Mouse (Mus musculus) urinary bladder, postnatal 25 days (tissue): ENCODE data around the gene Rubcnl.

Experiments
- DNase-seq: peaks from one replicate; pipeline ENCODE4 v3.0.0; 2022; ENCODE audit warnings: low spot score

Rubcnl gene

DNA sequence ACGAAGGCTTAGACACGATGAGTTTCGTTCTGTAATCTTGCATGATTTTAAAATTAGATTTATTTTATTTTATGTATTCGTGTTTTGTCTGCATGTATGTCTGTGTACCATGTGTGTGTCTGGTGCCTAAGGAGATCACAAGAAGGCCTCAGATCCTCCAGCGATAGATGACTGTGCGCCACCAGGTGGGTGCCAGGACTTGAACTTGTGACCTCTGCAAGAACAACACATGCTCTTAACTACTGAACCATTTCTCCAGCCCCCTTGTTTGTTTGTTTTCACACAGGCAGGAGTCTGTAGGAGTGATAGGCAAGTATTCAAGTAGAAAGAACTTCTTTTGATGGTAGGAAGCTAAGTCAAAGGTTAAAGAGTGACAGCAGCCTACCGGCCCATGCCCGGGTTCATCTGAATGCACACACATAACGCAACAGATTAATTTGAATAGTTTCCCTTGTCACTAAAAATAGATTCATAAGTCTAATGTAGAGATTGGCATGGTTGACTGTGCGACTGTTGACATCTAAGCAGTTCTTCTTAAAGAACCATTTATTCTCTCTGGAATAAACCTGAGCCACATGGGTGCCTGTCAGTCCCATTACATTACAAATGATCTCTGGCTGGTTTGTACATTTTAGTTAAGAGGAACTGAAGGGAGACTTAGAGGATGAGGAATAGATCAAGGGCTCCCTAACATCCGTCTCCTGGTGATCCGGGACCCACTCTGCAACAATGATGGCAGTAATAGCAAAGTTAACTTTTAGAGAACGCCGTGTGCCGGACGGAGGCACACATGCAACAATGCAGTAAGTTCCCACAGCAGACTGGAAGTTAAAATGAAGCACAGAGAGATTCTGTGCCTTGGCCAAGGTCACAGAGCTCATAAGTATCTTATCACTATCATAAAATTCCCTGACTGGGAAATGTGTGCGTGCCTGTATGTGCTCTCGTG lies 2.3 kb downstream of the Rubcnl start:
- no peak for DNase-seq

DNA sequence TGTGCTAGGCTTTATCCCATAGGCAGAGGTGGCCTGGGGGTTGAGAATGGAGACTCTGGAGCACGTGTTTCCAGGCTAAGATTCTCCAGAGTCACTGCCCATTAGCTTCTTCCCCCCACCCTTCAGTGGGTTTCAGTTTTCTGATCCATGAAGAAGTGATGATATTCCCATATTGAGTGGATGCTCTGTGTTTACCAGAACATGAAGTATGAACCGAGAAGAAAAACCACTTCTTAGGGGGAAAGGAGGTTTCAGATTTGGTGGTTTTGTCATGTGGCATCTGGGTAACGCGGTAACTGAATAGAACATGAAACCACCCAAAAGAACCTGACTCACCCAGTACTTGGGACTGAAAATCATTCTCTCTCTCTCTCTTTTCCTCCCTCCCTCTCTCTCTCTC lies 3.0 kb downstream of the Rubcnl start:
- DNase-seq: no peak

DNA sequence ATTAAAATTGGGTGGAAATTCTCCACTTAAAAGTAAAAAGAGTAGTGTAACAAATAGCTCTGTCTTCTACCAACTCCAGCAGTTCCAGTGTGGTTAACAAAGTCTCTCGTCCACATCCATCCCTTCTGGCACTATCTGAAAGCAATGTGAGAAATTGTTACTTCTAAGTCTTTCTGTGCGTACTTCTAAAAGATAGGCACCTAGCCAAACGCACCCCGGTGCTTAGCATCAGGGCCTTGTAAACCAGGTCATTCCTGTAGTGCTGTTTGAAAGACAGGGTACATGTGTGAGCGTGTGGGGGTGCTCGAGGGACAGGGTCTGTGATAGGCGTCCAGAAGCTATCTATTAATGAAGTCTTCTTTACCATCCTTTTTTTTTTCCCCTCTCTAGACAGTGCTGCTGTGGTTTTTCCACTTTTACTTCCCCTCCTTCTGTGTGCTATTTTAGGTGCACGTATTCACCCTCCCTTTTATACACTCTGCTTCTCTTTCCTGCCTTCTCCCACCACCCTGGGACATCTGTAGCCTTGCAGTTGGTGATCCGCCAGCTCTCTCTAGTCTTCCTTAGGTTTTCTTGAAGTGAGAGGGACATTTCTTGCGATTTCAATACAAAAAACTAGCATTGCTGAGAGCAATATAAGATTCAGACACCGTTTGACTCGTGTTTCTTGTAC lies 4.9 kb downstream of the Rubcnl start:
- DNase-seq: no peak

DNA sequence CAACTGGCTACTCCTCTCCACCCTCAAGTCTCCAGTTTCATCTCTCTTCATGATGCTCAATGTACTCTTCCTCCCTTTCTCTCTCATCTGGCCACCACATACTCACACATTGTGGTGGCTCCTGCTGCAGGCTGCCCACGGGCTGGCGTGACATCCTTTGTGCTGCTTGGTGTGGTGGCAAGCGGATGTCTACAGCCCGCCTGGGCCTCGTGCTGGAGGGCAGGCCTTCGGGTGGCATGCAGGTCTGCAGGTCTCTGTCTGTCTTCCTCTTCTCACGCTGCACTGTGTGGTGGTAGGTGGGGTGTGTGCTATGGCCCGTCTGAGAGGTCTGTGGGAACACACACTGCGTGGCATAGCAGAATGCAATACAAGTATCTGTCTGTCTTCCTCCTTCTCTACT lies 6.7 kb downstream of the Rubcnl start:
- no peak for DNase-seq

DNA sequence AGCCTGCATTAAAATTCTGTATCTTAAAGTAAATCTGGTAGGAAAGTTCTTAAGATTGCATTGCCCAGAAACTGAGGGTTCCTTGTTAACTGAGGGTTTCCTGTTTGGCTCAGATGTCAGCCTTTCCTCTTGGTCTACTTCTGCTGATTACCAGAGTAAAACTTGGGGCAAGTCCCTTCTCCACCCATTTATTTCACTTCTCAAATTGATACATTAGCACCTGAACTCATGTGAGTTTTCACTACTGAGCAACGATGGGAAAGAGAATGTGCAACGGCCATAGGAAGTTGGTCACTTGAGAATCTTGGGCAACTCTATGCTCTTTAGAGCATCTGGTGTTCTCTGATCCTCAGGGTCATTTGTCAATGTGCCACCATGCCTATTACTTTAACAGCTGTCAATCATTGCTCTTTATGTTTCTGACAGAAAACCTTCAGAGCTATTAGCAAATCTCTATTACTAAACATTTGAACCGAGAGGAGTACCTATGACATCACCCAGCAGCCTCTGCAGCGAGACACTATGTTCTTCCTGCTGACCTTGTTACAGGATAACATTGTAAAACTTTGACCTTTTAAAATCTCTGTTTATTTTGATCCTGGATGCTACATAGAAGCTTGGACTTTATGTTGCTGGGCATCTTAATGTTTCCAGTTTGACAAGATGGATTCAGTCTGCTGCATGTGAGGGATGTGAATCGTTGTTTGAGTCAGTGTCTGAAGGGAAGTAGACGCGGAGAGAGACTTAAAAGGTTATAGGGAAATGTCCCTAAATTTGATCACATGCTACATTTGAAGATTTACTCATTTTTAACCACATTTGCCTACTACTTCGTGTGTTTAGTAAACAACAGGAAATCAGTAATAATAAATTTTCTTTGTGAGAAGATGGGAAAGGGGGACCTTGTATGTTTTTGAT lies 9.2 kb downstream of the Rubcnl start:
- DNase-seq: no peak

DNA sequence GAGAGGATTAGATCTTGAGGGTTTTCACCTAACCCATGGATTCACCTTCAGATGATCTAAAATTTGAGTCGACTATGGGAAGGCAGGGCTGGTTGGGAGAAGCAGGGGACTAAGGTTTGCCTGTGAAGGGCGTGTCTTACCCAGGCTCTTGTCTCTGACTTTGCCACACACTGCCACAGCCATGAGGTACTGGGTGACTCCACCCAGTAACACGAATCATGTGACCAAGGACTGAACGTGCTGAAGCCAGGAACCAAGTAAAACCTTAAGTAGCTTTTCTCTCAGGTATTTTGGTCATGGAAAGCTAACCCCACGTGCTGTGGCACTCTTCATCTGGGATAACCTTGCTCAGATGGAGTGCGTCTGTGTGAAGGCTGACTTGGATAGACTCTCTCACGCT lies 14.9 kb downstream of the Rubcnl start:
- no peak for DNase-seq

DNA sequence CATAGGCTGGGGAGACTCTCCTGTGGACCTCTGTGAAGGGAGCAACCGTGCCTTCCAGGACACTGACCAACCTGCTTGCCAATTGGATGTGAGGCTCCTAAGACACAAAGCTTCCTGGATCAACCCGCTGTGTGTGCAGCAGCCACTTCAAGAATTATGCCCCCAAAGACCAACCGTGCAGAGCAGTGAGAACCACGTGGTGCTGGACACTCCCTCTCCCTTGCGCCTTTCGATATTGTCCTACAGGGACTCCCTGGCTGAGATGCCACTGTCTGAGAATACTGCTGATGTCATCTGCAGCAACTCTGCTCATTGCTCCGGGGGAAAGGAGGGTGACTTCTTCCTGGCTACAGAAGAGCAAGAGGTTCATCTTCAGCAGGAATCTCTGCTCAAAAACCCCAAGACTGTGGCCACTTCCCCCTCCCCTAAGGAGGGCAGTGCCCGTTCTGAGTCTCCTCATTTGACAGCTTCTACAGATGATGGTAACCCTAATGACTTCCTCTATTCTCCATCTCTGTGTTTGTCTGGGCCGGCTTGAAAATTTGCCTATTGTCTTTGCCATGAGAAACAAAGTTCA lies 16.3 kb downstream of the Rubcnl start:
- no peak for DNase-seq

DNA sequence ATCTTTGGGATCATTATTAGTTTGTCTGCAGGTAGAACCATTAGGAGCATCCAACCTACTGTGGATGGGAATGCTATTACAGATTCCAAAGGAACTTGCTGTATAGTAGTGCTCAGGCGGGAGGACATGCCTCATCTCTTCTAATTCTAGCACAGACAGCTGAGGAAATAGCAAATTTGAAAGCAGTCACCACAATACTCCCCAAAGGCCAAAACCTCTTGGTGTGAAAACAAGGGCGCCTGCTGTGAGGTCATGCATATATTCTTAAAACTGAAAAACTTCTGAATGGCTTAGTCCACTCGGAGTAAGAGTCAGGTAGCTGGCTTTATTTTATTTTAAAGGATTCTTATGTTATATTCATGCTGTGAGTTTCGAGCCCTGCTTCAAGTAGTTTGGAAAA lies 16.9 kb downstream of the Rubcnl start:
- DNase-seq: no peak

DNA sequence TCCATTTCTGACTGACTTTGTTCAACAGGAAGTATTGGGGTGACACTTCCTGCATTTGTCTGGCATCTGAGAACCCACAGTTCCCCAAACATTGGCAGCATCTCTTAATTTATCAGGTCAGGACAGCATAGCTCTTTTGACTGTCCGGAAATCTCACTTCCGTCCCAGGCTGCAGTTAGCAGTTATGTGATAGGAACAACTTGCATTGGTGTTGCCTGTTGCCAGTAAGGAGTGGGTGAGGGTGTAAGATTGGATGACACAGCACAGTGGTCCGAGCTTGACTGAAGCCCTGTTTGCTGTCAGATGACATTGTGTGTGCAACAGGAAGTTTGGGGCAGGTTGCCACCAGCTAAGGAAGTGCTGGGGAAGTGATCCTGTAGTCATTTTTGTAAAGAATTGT lies 18.4 kb downstream of the Rubcnl start:
- no peak for DNase-seq

DNA sequence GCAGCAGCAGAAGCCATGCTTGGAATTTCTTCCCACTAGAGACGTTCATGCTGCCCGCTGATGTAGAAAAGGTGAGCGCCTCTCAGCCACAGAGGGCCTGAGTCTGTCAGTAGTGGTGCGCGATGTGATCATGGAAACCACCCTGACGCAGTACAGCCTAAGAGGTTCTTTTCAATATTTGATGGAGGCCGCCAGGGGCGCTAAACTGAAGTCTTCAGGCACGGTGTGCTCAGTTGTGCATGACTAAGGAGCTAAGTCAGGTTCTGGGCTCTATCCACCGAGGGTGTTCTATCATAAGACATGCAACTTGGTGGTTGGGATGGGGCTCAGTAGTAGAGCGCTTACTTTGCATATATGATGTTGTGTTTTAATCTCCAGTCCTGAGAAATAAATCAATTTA lies 19.6 kb downstream of the Rubcnl start:
- no peak for DNase-seq

DNA sequence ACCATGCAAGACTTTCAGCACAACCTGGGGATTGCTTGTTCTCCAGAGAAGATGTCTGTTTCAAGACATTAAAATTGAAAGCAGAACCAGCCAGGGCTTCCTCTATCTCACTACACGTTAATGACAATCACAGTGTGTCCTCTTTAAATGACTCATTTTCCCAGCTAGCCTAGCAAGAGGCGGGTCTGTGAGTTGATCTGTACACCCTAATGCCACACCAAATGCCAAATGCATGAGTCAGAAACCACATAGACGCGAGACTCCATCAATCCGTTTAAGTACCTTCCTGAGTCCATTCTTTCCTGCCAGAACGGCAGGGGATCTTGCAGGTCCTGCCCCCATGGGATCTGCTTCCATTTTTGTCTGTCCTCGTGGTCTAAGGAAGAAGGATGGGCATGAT lies 29.4 kb downstream of the Rubcnl start:
- DNase-seq: no peak

DNA sequence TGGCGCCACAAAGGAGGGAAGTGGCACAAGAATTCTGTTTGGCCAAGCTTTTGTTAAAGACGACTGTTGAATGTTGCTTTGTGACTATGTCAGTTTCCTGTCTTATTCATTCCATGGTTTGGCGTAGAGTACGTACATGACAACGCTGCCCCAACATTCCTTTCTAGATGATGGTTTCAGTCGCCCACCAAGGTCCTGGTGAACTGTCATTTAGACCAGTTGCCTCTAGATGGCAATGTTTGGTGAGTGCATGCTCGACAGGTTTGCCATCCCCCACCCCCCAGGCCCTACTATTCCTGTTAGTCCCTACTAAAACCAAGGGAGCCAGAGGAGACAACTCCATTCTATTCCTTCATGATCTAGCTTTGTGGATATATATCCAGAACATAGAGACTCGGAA lies 36.6 kb downstream of the Rubcnl start:
- no peak for DNase-seq

DNA sequence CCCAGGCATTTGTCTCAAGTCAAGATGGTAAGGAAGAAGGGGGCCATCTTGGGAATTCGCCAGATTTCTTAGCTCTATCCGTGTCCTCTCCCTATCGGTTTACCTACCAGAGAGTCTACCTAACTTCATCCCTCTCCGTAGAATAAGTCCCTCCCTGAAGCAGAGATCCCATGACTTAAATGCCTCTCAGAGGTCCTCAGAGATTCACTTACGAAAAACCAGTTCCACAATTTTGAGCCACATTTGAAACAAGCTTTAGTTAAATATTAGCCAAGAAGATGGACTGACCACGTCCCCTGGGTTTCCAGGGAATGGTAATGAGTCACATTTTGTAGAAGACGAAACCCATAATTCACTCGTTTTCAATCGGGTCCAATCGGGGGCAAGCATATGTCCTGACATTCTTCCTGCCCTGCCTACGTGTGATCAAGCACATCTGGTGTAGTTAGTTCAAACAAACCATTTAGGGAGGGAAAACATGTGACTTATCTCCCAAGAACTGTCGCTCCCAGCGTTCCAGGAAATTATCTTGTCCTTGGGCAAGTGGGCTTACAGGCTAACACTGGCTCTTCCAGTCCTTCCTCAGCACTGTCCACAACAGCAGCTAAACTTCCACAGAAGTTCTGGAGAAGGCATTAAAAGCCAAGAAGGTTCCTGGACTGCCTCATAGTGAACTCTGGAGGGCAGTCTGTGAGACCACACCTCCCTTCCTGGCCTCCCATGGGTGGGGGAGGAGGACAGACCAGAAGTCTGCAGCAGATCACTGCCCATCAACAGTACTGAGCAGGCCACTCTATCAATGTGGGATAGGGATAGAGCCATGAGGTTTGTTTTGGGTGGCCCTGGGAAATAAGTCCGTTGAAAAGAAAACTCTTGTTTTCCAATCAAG lies 38.9 kb downstream of the Rubcnl start:
- no peak for DNase-seq

DNA sequence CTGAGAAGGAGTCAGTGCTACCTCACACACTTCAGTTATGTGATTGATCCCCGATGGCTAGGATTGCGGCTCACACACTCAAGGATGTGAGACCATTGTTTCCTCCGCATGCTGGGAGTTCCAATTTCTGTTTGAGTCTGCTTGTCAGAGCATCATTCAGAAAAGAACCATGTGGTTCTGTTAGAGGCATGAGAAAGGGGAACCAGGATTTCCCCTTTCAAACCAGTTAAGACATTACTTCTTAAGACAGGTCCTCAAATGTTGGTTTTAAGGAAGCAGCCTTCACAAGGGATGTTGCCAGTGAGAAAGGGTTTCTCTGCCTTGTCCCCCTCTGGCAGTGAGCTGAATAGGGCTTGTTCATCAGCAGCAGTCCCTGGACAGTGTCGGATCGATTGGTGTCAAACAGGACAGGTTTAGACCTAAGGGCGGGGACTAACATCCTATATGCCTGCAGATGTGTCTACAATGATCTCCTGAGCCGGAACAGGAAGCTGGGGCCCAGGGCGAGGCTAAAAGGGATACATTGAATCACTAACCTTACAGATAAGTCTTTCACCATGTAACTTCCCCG lies 41.1 kb downstream of the Rubcnl start:
- DNase-seq: no peak

DNA sequence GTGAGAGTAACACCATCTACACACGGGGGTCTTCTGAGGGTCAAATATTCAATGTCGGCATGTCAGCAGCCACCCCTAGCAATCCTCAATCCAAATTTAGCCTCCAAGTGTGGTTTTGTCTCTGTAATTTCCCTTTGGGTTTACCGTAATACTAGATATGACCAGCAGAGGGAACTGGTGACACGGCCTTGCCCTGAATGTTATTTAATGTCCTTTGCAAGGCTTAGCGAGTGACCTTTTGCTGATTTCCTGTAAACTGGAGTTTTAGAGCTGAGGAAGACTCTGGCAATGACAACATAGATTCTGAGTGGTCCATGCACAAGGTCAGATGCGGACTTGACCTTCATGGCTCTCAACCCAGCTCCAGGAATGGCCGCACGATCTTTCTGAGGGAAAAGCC lies 44.7 kb downstream of the Rubcnl start:
- peak; percentile 30 for DNase-seq

DNA sequence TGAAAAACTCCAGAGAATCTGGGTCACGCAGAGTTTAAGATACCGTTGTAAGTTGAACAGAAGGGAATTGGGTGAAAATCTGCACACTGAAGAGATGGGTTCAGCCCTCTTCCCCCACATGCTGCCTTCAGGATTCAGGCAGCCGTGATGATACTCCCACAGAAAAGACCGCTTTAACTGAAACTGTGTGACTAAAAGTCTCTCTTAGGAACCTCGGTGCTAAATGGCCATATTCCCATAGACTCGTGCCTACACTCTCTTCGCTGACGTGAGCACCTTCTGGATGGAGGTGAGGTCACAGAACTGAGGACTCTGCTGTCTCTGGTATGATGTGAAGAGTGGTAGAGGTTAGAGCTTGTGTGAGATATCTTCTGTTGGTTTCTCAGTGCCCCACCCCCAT lies 48.1 kb downstream of the Rubcnl start:
- DNase-seq: no peak

DNA sequence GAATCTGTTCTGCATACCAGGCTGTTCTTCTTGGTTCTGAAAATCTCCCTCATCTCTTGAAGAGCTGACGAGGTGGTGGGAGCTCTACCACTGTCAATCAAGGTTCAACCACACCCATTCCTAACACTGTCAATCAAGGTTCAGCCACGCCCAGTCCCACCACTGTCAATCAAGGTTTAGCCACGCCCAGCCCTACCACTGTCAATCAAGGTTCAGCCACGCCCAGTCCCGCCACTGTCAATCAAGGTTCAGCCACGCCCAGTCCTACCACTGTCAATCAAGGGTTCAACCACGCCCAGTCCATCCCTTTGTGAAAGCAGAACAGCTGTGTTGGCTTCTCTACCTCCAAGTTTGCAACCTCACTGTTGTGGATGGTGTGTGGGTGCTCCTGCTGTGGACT lies 48.7 kb downstream of the Rubcnl start:
- DNase-seq: no peak

DNA sequence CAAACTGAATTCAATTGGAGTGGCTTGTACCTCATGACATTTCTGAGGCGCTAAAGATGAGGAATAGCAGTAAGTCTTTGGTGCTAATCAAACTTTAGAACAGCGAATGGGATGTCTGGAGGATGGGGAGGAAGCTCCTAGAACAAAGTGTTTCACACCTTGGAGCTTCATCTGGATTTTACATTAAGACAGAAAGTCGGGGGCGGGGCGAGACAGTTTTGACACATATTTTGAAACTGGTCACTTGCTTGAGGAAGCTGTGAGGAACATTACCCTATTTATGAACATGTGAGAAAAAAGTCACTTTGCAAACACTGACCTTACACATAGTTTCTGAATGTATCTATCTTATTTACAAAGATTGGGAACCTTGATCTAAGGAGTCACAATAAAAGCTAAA lies 49.4 kb downstream of the Rubcnl start:
- no peak for DNase-seq

DNA sequence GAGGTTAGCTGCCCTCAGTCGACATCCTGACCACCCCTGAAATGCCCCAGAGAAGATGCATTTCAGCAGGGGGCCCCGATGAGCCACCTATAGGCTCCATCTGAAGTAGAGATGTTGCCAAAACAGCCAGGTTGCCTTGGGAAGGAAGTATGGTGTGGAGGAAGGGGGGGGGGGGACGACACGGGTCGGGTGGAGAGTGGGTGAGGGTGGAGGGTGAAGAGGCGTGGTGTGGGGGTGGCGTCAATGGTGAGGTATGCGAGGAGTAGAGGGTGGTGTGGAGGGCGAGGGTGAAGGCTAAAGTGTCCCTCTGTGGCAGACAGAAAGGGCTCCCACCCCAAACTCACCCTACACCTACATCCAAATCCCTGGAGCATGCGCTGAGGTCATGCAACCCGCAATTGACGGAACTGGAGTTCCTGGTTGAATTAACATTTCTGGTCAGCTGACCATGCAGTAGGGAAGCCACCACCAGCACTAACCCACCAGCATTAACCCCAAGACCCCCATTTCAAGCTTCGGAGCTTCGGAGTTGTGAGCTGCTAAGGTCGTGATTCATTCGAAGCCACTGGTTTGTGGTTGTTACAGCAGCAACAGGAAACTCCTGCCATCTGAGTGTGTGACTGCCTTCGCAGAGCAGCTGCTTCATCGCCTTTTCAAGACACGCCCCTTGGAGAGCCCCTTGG lies 52.7 kb downstream of the Rubcnl start:
- no peak for DNase-seq

DNA sequence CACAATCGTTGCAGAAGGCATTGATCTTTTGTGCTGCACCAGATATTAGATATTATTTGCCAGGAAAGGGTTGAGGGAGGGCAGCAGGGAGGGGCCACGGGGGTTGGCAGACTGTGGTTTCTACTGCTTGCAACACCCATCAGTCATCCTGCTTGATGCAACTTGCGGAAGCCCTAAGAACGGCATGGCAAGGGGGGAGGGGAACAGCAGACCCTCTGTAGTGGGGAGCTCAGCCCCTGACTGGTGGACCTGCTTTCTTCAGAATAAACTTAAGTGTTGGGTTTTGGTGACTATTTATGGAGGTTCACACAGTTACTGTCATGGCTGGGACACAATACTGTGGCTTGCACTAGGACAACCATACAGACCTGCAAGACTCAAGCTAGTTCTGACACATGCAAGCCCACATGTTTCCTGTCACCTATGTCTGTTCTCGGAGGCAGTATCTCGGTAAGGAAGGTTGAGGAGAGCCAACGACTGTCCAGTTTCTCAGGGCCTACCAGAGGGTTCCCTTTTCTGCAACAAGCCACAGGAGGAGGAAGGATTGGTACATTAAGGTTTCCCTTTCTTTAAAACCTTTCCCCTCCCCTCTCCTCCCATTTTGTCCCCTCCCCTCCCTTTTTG lies 53.6 kb downstream of the Rubcnl start:
- no peak for DNase-seq
